Comparison of ENCODE assay signal across 8 mouse cellular contexts in the genomic region with DNA sequence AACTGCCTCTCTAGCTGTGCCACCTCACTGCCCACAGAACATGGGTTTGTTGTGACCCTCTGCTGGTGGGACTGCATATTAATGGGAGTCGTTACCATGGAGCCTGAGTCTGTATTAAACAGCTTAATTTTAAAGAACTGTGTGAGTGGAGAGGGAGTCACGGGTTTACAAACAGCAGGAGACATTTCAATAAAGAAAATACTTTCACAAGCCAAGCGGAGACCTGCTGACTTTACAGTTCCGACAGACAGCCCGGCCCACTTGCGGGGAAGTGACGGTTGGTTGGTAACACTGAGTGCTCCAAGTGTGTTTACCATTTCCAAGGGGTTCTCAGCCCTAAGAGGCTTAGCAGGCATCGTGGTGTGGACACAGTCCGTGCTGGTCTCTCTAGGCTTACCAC. TPM values are rescaled to one million over a fixed set of nuclear protein-coding genes. Genes with fewer than 3 reads are reported as not detected.
DNase-seq lines count a peak whose midpoint lies in the region; ATAC-seq and TF ChIP-seq lines count a peak whose summit lies in the region.
"Had no signal": no experiment of that assay in that cellular context is flagged by ENCODE, and none has a peak within 500 bp of the region (broad histone marks: within the 10 kb centered on the region; RNA-seq: fewer than 3 reads in every experiment).

No protein-coding gene starts in this region.

- WGBS in hindbrain, postnatal 0 days = 8% methylated on average over 9 of the region's 9 CpGs
- WGBS in midbrain, embryonic 10.5 days = 38% methylated on average over 9 of the region's 9 CpGs

- peaks cover 30% of the 10 kb centered on the region for H3K4me1 ChIP-seq in hindbrain, postnatal 0 days (ENCODE audit: insufficient read depth, low read length)
- H3K4me1 ChIP-seq in midbrain, embryonic 10.5 days = peaks cover 68% of the 10 kb centered on the region

- TF ChIP-seq CTCF in hindbrain, postnatal 0 days (IDR thresholded peaks at IDR 0.05; ENCODE audit: low read depth) = peak; percentile 61

- H3K9ac ChIP-seq in hindbrain, postnatal 0 days (replicated peaks; ENCODE audit: low read length) = no peak overlapping the region

- no peaks in the 10 kb centered on the region for H3K36me3 ChIP-seq in hindbrain, postnatal 0 days (ENCODE audit: insufficient read depth, low read length)
- peaks cover 53% of the 10 kb centered on the region for H3K36me3 ChIP-seq in midbrain, embryonic 10.5 days

- peak overlapping the region; percentile 33; the same call in 1 of the 2 replicates for H3K4me2 ChIP-seq in hindbrain, postnatal 0 days (ENCODE audit: low read depth, low read length)

- H3K9me3 ChIP-seq in hindbrain, postnatal 0 days (ENCODE audit: low read length) = no peaks in the 10 kb centered on the region
- no peaks in the 10 kb centered on the region for H3K9me3 ChIP-seq in midbrain, embryonic 10.5 days (replicated peaks)

- H3K27me3 ChIP-seq in hindbrain, postnatal 0 days (ENCODE audit: insufficient read depth, low read length) = no peaks in the 10 kb centered on the region
- peaks cover 10% of the 10 kb centered on the region; the same call in 1 of the 2 replicates for H3K27me3 ChIP-seq in midbrain, embryonic 10.5 days (ENCODE audit: low read depth, poor library complexity, severe bottlenecking)

- DNase-seq in Muller cell, postnatal 12 days (ENCODE audit: inconsistent ontology term) = peak; percentile 48
- DNase-seq in hindbrain, postnatal 0 days (ENCODE audit: low spot score) = peak; percentile 80
- DNase-seq in midbrain, embryonic 10.5 days (ENCODE audit: low spot score) = peak; percentile 40
- DNase-seq in cerebellum, postnatal 36 days = no peak
- DNase-seq in urinary bladder, postnatal 4 days (ENCODE audit: low spot score in 2 of 2) = no peak
- no peak for DNase-seq in cerebellum, adult 8-10 months
- DNase-seq: spleen, adult 18-20 months had no signal

- no peak overlapping the region for H3K4me3 ChIP-seq in hindbrain, postnatal 0 days (ENCODE audit: low read length)
- H3K4me3 ChIP-seq in midbrain, embryonic 10.5 days = no peak overlapping the region

- ATAC-seq in CD4-positive, CD25-positive, alpha-beta regulatory T cell, adult 4 months = peak; percentile 5
- ATAC-seq in hindbrain, postnatal 0 days = peak; percentile 92

- H3K27ac ChIP-seq in hindbrain, postnatal 0 days = peak overlapping the region; percentile 65
- H3K27ac ChIP-seq in midbrain, embryonic 10.5 days (replicated peaks) = peak overlapping the region; percentile 69

RNA-seq across cellular contexts. Expression of gene Ezr, which starts 36.6 kb away (rescaled TPM):
- 100 to 1,000 TPM; 110 to 136 TPM for polyA plus RNA-seq in CD4-positive, CD25-positive, alpha-beta regulatory T cell, adult 4 months (2017; shearing (Covaris generic))
- 44.7 and 52.6 TPM in 2 replicates for total RNA-seq in hindbrain, postnatal 0 days (2014; rRNA removed)
- polyA plus RNA-seq in hindbrain, postnatal 0 days (2015; fragmentation: Nextera tagmentation; extraction: Ambion mirVana) = 62.4 and 72.7 TPM in 2 replicates
- 54.9 and 56.7 TPM in 2 replicates for polyA plus RNA-seq in midbrain, embryonic 10.5 days (2016; fragmentation: Nextera tagmentation; extraction: Ambion mirVana)

Comparison
In these comparisons a context has a peak if more than half of its experiments do, and no peak if none do; other contexts are left out.
1. DNase-seq: peak in Muller cell, postnatal 12 days (single experiment), hindbrain, postnatal 0 days (single experiment) and midbrain, embryonic 10.5 days (single experiment); none in cerebellum, postnatal 36 days (0 of 2), urinary bladder, postnatal 4 days (0 of 2) and cerebellum, adult 8-10 months (single experiment).